Mouse (Mus musculus) spleen, postnatal 4 days (tissue): ENCODE results near the gene Krtap9-3.

ENCODE experiments used
- DNase-seq, 2 experiments: peaks; one replicate each; pipeline ENCODE4 v3.0.0; 2022; ENCODE audit warnings: low spot score in 2 of 2

The Krtap9-3 gene

GRCm38 (mm10) chr11:99566530-99566929, 31.4 kb downstream of the Krtap9-3 start, which contains the start of gene Krtap3-1:
Krtap3-1 (minus strand) TSS chr11:99566630.
- DNase-seq = no peak

- no peak for DNase-seq
Observed at GRCm38 (mm10) chr11:99562580-99562979, 35.3 kb downstream of the Krtap9-3 start.

- DNase-seq = no peak
Observed at GRCm38 (mm10) chr11:99559366-99559765, 38.5 kb downstream of the Krtap9-3 start, which contains the start of gene Gm11939. Gm11939 (minus strand) TSS chr11:99559466.

GRCm38 (mm10) chr11:99557976-99558745, 39.7 kb downstream of the Krtap9-3 start:
- no peak for DNase-seq

GRCm38 (mm10) chr11:99556753-99557152, 41.2 kb downstream of the Krtap9-3 start, which contains the start of gene Krtap3-2:
Krtap3-2 (minus strand) TSS chr11:99556853.
- no peak for DNase-seq

GRCm38 (mm10) chr11:99556195-99556594, 41.7 kb downstream of the Krtap9-3 start:
- DNase-seq = no peak

GRCm38 (mm10) chr11:99550765-99551164, 47.1 kb downstream of the Krtap9-3 start, which contains the start of gene Krtap3-3:
Krtap3-3 (minus strand) TSS chr11:99550865.
- no peak for DNase-seq

GRCm38 (mm10) chr11:99547892-99548291, 50.0 kb downstream of the Krtap9-3 start:
- no peak for DNase-seq
